Mouse (Mus musculus) CH12F3 (cell line): ENCODE data around the gene Hes1.

ENCODE experiments used
- in situ Hi-C: fragments of 300-500 bp; cut with MboI; formaldehyde crosslinking; loops from 2 replicates; pipeline ENCODE4 v1.14.3; 2020; ENCODE audit warnings: low sequenced_read_pairs

Hes1 gene

GRCm38 (mm10) chr16:30111566-30111965, 47.4 kb downstream of the Hes1 start:
- in situ Hi-C loops, result no loop called here

- in situ Hi-C loops, result no loop called here
Measured at GRCm38 (mm10) chr16:30113170-30113569, 49.0 kb downstream of the Hes1 start.

- in situ Hi-C loops, result no loop called here
Measured at GRCm38 (mm10) chr16:30113800-30114199, 49.6 kb downstream of the Hes1 start.

- in situ Hi-C loops, result no loop called here
Measured at GRCm38 (mm10) chr16:30114451-30114850, 50.3 kb downstream of the Hes1 start.
